26 mouse cellular contexts compared by ENCODE assay signal in genomic region chr15:93548297-93548696, GRCm38 (mm10). TPM values are rescaled to one million over a fixed set of nuclear protein-coding genes. Genes with fewer than 3 reads are reported as not detected.
DNase-seq lines count a peak whose midpoint lies in the region; ATAC-seq and TF ChIP-seq lines count a peak whose summit lies in the region.
"Had no signal": no experiment of that assay in that cellular context is flagged by ENCODE, and none has a peak within 500 bp of the region (broad histone marks: within the 10 kb centered on the region; RNA-seq: fewer than 3 reads in every experiment).

No protein-coding gene starts in this region.

- no peak for DNase-seq in liver, adult 2 months (ENCODE audit: extremely low read depth, low read depth, low spot score)
- peak; percentile 25 for DNase-seq in embryonic facial prominence, embryonic 10.5 days (ENCODE audit: low spot score)
- DNase-seq in induced T-regulatory cell, adult 2 months (ENCODE audit: low read depth), result peak; percentile 25
- DNase-seq in lung, postnatal 14 days, result no peak
- DNase-seq in gastrocnemius, postnatal 4 days (ENCODE audit: low spot score in 2 of 2), result no peak
- DNase-seq: adrenal gland, adult 8-10 months; adrenal gland, postnatal 14 days; adrenal gland, postnatal 36 days; cerebellum, adult 11 months; cerebellum, adult 18-20 months; cerebellum, adult 8-10 months; cerebellum, adult 9-11 months; cerebellum, postnatal 14 days; cerebellum, postnatal 36 days; embryo, embryonic 11 days had no signal

- 76% methylated on average over 9 of the region's 9 CpGs for WGBS in liver, adult 2 months
- 74% methylated on average over 9 of the region's 9 CpGs for WGBS in liver, embryonic 12.5 days (ENCODE audit: insufficient replicate concordance)
- WGBS in embryonic facial prominence, embryonic 10.5 days, result 60% methylated on average over 9 of the region's 9 CpGs

- H3K27ac ChIP-seq in liver, adult 2 months (replicated peaks; ENCODE audit: insufficient read depth, low read depth, low read length), result 0 out of 2 replicates have a peak overlapping the region, but pooled peaks have one; percentile 15
- no peak overlapping the region for H3K27ac ChIP-seq in liver, embryonic 12.5 days
- H3K27ac ChIP-seq in embryonic facial prominence, embryonic 10.5 days (replicated peaks), result 0 out of 2 replicates have a peak overlapping the region, but pooled peaks have one; percentile 40
- H3K27ac ChIP-seq: embryonic facial prominence, embryonic 13.5 days; embryonic facial prominence, embryonic 15.5 days; forebrain, embryonic 10.5 days; forebrain, embryonic 12.5 days had no signal

- no peak overlapping the region for H3K9ac ChIP-seq in liver, adult 2 months (ENCODE audit: low read depth, low read length)
- H3K9ac ChIP-seq in liver, embryonic 12.5 days, result no peak overlapping the region
- H3K9ac ChIP-seq: embryonic facial prominence, embryonic 13.5 days; embryonic facial prominence, embryonic 15.5 days; forebrain, embryonic 12.5 days had no signal

- H3K4me3 ChIP-seq in liver, adult 2 months (ENCODE audit: insufficient read depth, low read depth, low read length), result no peak overlapping the region
- H3K4me3 ChIP-seq in liver, embryonic 12.5 days, result no peak overlapping the region
- no peak overlapping the region for H3K4me3 ChIP-seq in embryonic facial prominence, embryonic 10.5 days
- H3K4me3 ChIP-seq: embryonic facial prominence, embryonic 13.5 days; embryonic facial prominence, embryonic 15.5 days; erythroblast, embryonic 14.5 days; forebrain, embryonic 10.5 days; forebrain, embryonic 12.5 days had no signal

- no peaks in the 10 kb centered on the region for H3K9me3 ChIP-seq in liver, embryonic 12.5 days (replicated peaks)
- no peaks in the 10 kb centered on the region for H3K9me3 ChIP-seq in embryonic facial prominence, embryonic 10.5 days
- H3K9me3 ChIP-seq: embryonic facial prominence, embryonic 13.5 days; embryonic facial prominence, embryonic 15.5 days; forebrain, embryonic 10.5 days; forebrain, embryonic 12.5 days had no signal

- no peak for ATAC-seq in liver, embryonic 12.5 days
- ATAC-seq: activated CD4-positive, CD25-positive, alpha-beta regulatory T cell, adult 4 months; forebrain, embryonic 14.5 days; forebrain, embryonic 16.5 days; Patski had no signal

- H3K4me2 ChIP-seq in liver, embryonic 12.5 days, result no peak overlapping the region
- H3K4me2 ChIP-seq: embryonic facial prominence, embryonic 13.5 days; embryonic facial prominence, embryonic 15.5 days; forebrain, embryonic 12.5 days had no signal

- TF ChIP-seq POLR2A in liver, adult 2 months (IDR thresholded peaks at IDR 0.05; ENCODE audit: extremely low read depth, insufficient read depth, low read length), result no peak

- H3K27me3 ChIP-seq in liver, adult 2 months (ENCODE audit: control insufficient read depth, insufficient read depth, low read length), result no peaks in the 10 kb centered on the region
- H3K27me3 ChIP-seq in liver, embryonic 12.5 days (replicated peaks), result no peaks in the 10 kb centered on the region
- no peaks in the 10 kb centered on the region for H3K27me3 ChIP-seq in embryonic facial prominence, embryonic 10.5 days (replicated peaks; ENCODE audit: low read depth, poor library complexity, severe bottlenecking)
- H3K27me3 ChIP-seq: embryonic facial prominence, embryonic 13.5 days; embryonic facial prominence, embryonic 15.5 days; forebrain, embryonic 12.5 days; Patski had no signal

- H3K4me1 ChIP-seq in liver, adult 2 months (ENCODE audit: control insufficient read depth, insufficient read depth, low read length), result peaks cover 2% of the 10 kb centered on the region; the same call in 1 of the 2 replicates
- peaks cover 19% of the 10 kb centered on the region for H3K4me1 ChIP-seq in liver, embryonic 12.5 days
- peaks cover 34% of the 10 kb centered on the region for H3K4me1 ChIP-seq in embryonic facial prominence, embryonic 10.5 days

- TF ChIP-seq CTCF in liver, adult 2 months (IDR thresholded peaks at IDR 0.05; ENCODE audit: low read depth, low read length), result no peak

- H3K79me2 ChIP-seq in liver, adult 2 months (ENCODE audit: control insufficient read depth, insufficient read depth, low read length), result peaks cover 6% of the 10 kb centered on the region

- H3K36me3 ChIP-seq in liver, adult 2 months (ENCODE audit: control insufficient read depth, insufficient read depth, low read length), result no peaks in the 10 kb centered on the region
- H3K36me3 ChIP-seq in liver, embryonic 12.5 days, result no peaks in the 10 kb centered on the region
- no peaks in the 10 kb centered on the region; the same call in 1 of the 2 replicates for H3K36me3 ChIP-seq in embryonic facial prominence, embryonic 10.5 days (replicated peaks)
- H3K36me3 ChIP-seq: embryonic facial prominence, embryonic 15.5 days; forebrain, embryonic 10.5 days; forebrain, embryonic 12.5 days; G1E had no signal

RNA-seq across cellular contexts. Expression of gene Prickle1, which starts 47.4 kb away (rescaled TPM):
- total RNA-seq in liver, adult 2 months (2014; rRNA removed), result 1.9 and 2.6 TPM in 2 replicates
- 1.2 and 1.5 TPM in 2 replicates for polyA plus RNA-seq in liver, adult 2 months (2012; rRNA removed)
- 7.8 and 8.9 TPM in 2 replicates for polyA plus RNA-seq in liver, embryonic 12.5 days (2016; fragmentation: Nextera tagmentation; extraction: Ambion mirVana)
- 17.2 and 20.4 TPM in 2 replicates for polyA plus RNA-seq in embryonic facial prominence, embryonic 10.5 days (2016; fragmentation: Nextera tagmentation; extraction: Ambion mirVana)
- 10 to 100 TPM; 22.5 to 24.5 TPM for total RNA-seq in gastrocnemius, postnatal 4 days (2021)
- polyA plus RNA-seq: G1E had no signal

Comparison
In these comparisons a context has a peak if more than half of its experiments do, and no peak if none do; other contexts are left out.
1. DNase-seq: peak in embryonic facial prominence, embryonic 10.5 days (single experiment) and induced T-regulatory cell, adult 2 months (single experiment); none in liver, adult 2 months (single experiment), lung, postnatal 14 days (single experiment) and gastrocnemius, postnatal 4 days (0 of 2).